Mouse (Mus musculus): ENCODE results near the gene Csrp3. TPM values are rescaled to one million over a fixed set of nuclear protein-coding genes. Genes with fewer than 3 reads are reported as not detected.

Gene Csrp3
- polyA plus RNA-seq, 1 experiment from 2014 or later: 83.7 TPM

DNA sequence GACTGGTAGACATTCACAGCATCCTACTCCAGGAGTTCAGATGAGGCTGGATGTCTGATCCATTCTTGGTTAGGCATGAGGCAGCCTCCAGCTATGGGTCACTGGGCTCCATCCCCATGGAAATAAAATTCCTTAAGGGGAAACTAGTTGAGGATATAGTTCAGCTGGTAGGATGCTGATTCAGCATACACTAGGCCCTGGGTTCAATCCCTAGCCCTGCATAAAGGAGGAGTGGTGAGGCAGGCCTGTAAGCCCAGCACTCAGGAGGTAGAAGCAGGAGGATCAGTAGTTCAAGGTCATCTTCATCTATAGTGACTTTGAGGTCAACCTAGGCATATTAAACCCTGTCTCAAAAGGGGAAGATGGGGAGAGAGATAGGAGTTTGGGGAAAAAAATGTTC lies 16.4 kb upstream of the Csrp3 start:
- H3K36me3 ChIP-seq: peaks cover 31% of the 10 kb centered on the region
- H3K4me2 ChIP-seq: no peak overlapping the region
- no peak for ATAC-seq (ENCODE audit: borderline replicate concordance, extremely low read depth, low FRiP score, low TSS enrichment)
- no peak overlapping the region for H3K4me3 ChIP-seq
- no peak overlapping the region for H3K9ac ChIP-seq
- H3K9me3 ChIP-seq: no peaks in the 10 kb centered on the region
- H3K27me3 ChIP-seq: no peaks in the 10 kb centered on the region
- no peak overlapping the region for H3K27ac ChIP-seq
- H3K4me1 ChIP-seq: no peaks in the 10 kb centered on the region

DNA sequence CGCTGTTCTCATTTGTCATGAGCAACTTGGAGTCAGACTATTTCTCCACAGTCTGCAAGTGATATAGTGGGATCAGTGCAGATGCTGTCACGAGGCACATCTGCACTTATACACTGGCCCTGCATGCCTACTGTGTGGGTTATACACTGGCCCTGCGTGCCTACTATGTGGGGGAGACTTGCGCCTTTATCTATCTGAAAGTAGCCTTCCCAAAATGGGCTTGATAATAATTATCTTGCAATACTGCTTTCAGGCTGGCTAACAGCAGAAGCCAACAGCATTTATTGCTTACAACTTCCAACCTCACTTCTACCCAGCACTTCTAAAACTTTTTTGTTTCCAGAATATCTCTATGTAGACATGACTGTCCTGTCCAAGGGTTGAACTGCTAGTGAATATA lies 14.0 kb upstream of the Csrp3 start:
- no peak for ATAC-seq (ENCODE audit: borderline replicate concordance, extremely low read depth, low FRiP score, low TSS enrichment)
- H3K4me3 ChIP-seq: no peak overlapping the region
- H3K4me2 ChIP-seq: no peak overlapping the region
- H3K9me3 ChIP-seq: no peaks in the 10 kb centered on the region
- no peaks in the 10 kb centered on the region for H3K27me3 ChIP-seq
- no peak overlapping the region for H3K27ac ChIP-seq
- no peak overlapping the region for H3K9ac ChIP-seq
- 77% methylated on average over 4 of the region's 4 CpGs for WGBS
- peaks cover 8% of the 10 kb centered on the region for H3K36me3 ChIP-seq
- H3K4me1 ChIP-seq: 0 out of 2 replicates have a peak, but pooled peaks cover 6% of the 10 kb centered on the region

DNA sequence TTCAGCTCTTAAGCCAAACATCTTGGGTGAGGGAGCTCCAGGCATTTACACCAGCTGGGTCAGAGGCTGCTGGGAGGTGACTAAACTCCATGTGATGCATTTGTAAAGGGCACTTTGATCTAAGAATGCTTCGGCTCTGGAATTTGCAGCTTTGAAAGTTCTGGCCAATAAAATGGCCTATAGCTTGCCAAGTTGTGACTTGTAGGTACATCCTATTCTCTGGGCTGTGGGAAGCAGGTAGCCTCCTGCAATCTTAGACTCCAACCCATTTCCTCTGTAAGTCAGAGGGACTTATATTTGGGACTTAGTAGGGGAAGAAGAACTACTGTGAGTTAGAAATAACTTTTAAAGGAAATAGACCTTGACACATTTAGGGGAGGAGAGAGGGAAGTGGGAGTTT lies 13.1 kb upstream of the Csrp3 start:
- Histone ChIP-seq H3K9me3 (no peaks in the 10 kb centered on the region), H3K4me3 (no peak overlapping the region), H3K4me2 (no peak overlapping the region), H3K9ac (no peak overlapping the region), H3K4me1 (0 out of 2 replicates have a peak, but pooled peaks cover 6% of the 10 kb centered on the region), H3K27ac (no peak overlapping the region), H3K27me3 (no peaks in the 10 kb centered on the region), H3K36me3 (peaks cover 5% of the 10 kb centered on the region)
- no peak for ATAC-seq (ENCODE audit: borderline replicate concordance, extremely low read depth, low FRiP score, low TSS enrichment)
- 38% methylated on average over 1 of the region's 1 CpGs for WGBS

DNA sequence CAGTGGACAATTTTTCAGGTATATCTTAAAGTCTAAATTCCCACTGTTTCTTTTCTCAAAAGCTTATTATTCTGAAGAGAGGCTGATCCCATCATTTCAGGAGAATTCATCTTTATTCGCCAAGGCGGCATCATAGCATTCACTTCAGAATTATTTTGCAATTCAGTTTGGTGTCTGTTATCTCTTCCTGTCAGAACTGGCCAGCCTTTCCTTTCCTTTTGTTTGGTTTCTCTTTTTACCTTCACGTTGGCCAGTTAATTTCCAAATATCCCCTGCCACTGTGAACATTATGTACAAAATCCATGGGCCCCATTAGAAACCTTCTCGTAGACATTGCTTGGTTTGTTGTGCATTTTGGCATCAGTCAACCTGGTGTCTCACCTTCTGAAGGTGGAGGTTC lies 11.5 kb upstream of the Csrp3 start:
- Histone ChIP-seq H3K4me2 (no peak overlapping the region), H3K4me3 (no peak overlapping the region), H3K9ac (no peak overlapping the region), H3K9me3 (no peaks in the 10 kb centered on the region), H3K36me3 (no peaks in the 10 kb centered on the region), H3K27ac (no peak overlapping the region), H3K4me1 (0 out of 2 replicates have a peak, but pooled peaks cover 6% of the 10 kb centered on the region), H3K27me3 (no peaks in the 10 kb centered on the region)
- 65% methylated on average over 4 of the region's 4 CpGs for WGBS
- ATAC-seq (ENCODE audit: borderline replicate concordance, extremely low read depth, low FRiP score, low TSS enrichment): no peak

DNA sequence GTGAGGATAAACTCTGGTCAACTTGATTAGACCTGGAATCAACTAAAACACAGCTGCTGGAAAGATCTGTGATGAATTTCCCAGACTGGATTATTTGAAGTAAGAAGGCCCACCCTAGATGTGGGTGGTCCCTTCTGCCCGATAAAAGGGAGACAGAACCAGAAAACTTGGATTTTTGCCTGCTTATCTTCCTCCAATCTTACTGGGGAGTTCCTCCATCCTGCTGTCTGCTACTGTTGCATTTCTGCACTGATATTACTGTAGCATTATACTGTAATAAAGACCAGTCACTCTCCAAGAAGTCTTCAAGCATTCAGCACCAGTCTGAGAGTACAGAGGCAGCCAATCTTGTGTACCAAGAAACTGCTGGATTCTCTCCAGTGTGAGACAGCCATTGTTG lies 10.4 kb upstream of the Csrp3 start:
- H3K4me2 ChIP-seq: no peak overlapping the region
- H3K9me3 ChIP-seq: no peaks in the 10 kb centered on the region
- ATAC-seq (ENCODE audit: borderline replicate concordance, extremely low read depth, low FRiP score, low TSS enrichment): no peak
- H3K27me3 ChIP-seq: no peaks in the 10 kb centered on the region
- 0 out of 2 replicates have a peak, but pooled peaks cover 6% of the 10 kb centered on the region for H3K4me1 ChIP-seq
- H3K36me3 ChIP-seq: no peaks in the 10 kb centered on the region
- no peak overlapping the region for H3K27ac ChIP-seq
- WGBS: 29% methylated on average over 1 of the region's 1 CpGs
- H3K9ac ChIP-seq: no peak overlapping the region
- no peak overlapping the region for H3K4me3 ChIP-seq

DNA sequence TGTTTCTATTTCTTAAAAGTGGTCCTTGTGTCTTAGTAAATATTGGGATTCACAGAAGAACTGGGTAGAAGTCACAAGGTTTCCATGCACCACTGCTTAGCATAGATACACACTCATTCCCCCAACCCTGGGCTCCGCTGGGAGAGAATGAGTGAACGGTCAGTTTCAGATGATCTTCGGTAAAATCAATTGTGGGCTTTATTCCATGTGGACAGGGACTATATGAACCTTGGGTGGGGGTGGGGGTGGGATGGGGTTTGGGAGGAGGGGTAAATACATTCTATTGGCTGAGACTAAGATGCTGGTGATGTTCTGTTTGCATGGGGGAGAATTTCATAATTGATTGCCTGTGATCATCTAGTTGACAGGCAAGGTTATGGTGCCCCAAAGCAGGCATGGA lies 7.6 kb upstream of the Csrp3 start:
- Histone ChIP-seq H3K4me1 (0 out of 2 replicates have a peak, but pooled peaks cover 6% of the 10 kb centered on the region), H3K4me2 (no peak overlapping the region), H3K9me3 (no peaks in the 10 kb centered on the region), H3K27me3 (no peaks in the 10 kb centered on the region), H3K27ac (no peak overlapping the region), H3K36me3 (no peaks in the 10 kb centered on the region), H3K9ac (no peak overlapping the region), H3K4me3 (no peak overlapping the region)
- 91% methylated on average over 3 of the region's 3 CpGs for WGBS
- ATAC-seq (ENCODE audit: borderline replicate concordance, extremely low read depth, low FRiP score, low TSS enrichment): no peak

DNA sequence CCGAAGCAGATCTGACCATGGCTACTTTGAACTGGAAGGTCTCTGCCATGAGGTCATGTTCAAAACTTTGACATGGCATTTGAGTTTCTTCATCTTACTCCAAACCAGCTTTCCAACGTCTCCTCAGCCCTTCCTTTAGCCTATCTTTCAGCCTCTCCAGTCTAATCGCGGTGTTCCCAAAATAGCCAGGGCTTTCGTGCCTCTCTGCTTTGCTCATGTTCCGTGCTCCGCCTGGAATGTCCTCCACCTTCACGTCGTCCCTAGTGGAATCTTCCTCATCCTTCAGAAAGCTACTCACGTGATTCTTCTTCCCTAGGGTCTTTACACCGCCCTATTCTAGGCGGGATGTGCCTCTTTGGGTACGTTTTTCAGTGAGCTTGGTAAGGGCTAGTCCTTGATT lies 5.7 kb upstream of the Csrp3 start:
- Histone ChIP-seq H3K4me3 (no peak overlapping the region), H3K9ac (no peak overlapping the region), H3K9me3 (no peaks in the 10 kb centered on the region), H3K4me1 (0 out of 2 replicates have a peak, but pooled peaks cover 4% of the 10 kb centered on the region), H3K4me2 (no peak overlapping the region), H3K36me3 (no peaks in the 10 kb centered on the region), H3K27ac (no peak overlapping the region), H3K27me3 (no peaks in the 10 kb centered on the region)
- no peak for ATAC-seq (ENCODE audit: borderline replicate concordance, extremely low read depth, low FRiP score, low TSS enrichment)
- WGBS: 77% methylated on average over 13 of the region's 13 CpGs

DNA sequence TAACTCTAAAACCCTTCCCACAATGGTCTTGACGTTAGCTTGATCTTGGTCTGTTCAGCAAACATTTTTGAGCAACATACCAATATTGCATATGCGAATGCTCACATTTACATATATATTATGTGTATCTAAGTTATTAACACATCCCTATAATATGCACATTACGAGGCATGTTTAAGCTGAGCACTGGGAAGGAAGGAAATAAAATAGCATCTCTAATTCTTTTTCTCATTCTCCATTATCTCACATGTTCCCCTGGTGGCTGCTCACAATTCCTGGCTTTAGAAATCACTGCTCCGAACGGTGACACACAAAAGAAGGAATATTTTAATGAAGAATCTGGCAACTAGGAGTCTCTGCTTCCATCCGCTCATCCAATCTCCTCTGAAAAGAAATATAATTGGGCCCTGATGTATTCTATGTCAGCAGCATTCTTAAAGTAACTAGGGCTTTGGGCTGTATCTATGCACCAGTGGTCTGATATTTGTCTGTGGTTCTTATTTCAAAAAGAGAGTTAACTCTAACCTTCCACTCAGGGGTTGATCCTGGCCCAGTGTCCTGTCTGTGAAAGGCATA lies 3.8 kb upstream of the Csrp3 start:
- Histone ChIP-seq H3K9me3 (no peaks in the 10 kb centered on the region), H3K4me3 (no peak overlapping the region), H3K36me3 (no peaks in the 10 kb centered on the region), H3K4me1 (no peaks in the 10 kb centered on the region), H3K27ac (no peak overlapping the region), H3K27me3 (no peaks in the 10 kb centered on the region), H3K4me2 (no peak overlapping the region), H3K9ac (no peak overlapping the region)
- 90% methylated on average over 6 of the region's 6 CpGs for WGBS
- no peak for ATAC-seq (ENCODE audit: borderline replicate concordance, extremely low read depth, low FRiP score, low TSS enrichment)

DNA sequence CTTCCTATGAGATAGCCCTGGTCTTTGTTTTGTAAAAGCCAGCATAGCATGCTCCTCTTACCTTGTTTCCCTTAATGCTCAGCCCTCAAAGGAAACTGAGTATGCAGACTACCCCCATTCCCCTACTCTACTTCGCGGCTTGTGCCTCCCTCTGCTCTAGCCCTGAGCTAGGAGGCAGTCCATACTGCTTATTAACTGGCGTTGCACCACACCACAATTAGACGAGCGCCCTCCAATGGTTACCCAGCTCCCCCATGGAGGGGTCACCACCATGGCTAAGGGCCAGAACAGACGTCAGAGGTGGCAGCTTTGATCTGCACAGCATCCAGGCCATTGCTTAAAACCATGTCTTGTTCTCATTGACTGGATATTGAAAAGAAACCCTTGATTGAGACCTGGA lies 1.1 kb downstream of the Csrp3 start:
- no peak overlapping the region for H3K27ac ChIP-seq
- no peaks in the 10 kb centered on the region for H3K36me3 ChIP-seq
- no peak overlapping the region for H3K4me3 ChIP-seq
- H3K4me1 ChIP-seq: peaks cover 7% of the 10 kb centered on the region
- H3K9me3 ChIP-seq: no peaks in the 10 kb centered on the region
- 67% methylated on average over 6 of the region's 6 CpGs for WGBS
- no peak for ATAC-seq (ENCODE audit: borderline replicate concordance, extremely low read depth, low FRiP score, low TSS enrichment)
- no peak overlapping the region for H3K9ac ChIP-seq
- H3K4me2 ChIP-seq: no peak overlapping the region
- H3K27me3 ChIP-seq: no peaks in the 10 kb centered on the region

DNA sequence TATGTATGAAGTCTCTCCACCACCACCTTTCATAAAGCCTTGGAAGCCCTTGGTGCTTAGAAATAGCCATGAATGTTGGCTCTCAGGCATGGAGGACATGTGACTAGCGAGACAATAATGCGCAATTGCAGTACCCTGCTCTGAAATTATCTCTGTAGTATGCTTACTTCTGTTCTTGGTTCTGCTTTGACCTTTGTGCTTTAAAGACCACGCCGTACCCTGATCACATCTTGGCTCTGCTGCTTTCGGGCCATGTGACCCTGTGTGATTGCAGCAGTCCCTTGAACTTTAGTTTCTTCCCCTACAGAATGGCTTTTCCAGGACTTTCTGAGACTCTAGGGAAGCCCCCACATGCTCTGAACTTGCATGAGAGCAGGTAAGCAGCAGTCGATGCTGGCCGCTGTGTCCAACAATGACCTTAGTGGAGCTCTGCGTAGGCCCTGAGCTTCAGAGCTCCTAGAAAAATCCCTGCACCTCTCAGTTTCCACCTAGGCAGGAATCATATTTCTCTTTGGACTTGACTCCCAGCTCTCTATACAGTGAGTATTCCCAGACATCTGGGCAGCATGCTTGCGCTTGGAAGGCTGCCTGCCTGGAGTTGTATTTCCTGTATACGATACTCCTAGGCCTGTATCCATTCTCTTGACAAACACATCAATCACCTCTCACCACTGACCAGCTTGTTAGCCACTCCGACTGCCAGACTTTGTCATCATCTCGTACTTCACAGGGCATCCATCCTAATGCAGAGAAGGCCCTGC lies 2.4 kb downstream of the Csrp3 start:
- no peak overlapping the region for H3K9ac ChIP-seq
- H3K4me3 ChIP-seq: no peak overlapping the region
- no peak overlapping the region for H3K4me2 ChIP-seq
- H3K27me3 ChIP-seq: no peaks in the 10 kb centered on the region
- peak overlapping the region; percentile 46; the same call in 1 of the 2 replicates for H3K27ac ChIP-seq
- no peaks in the 10 kb centered on the region for H3K9me3 ChIP-seq
- H3K36me3 ChIP-seq: no peaks in the 10 kb centered on the region
- H3K4me1 ChIP-seq: peaks cover 7% of the 10 kb centered on the region
- ATAC-seq (ENCODE audit: borderline replicate concordance, extremely low read depth, low FRiP score, low TSS enrichment): peak; percentile 91
- WGBS: 56% methylated on average over 12 of the region's 12 CpGs

DNA sequence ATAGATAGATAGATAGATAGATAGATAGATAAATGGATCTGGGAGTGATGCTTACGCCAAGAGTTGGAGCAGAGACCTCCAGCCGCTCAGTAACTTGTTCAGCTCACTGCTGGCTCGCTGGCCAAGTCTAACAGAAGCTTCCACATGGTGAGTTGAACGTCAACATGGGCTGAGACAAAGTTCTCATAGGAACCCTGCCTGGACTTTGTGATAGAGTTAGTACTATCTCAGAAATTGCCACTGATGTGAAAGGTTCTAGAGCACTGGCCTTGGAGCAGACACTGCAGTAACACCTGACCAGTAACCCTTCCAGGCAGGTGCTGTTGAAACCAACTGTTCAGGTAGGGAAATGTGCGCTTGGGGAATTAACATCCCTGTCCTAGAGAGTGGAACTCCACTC lies 4.3 kb downstream of the Csrp3 start:
- Histone ChIP-seq H3K4me1 (peaks cover 7% of the 10 kb centered on the region), H3K27me3 (no peaks in the 10 kb centered on the region), H3K27ac (no peak overlapping the region), H3K9me3 (no peaks in the 10 kb centered on the region), H3K9ac (no peak overlapping the region), H3K4me3 (no peak overlapping the region), H3K4me2 (no peak overlapping the region), H3K36me3 (no peaks in the 10 kb centered on the region)
- no peak for ATAC-seq (ENCODE audit: borderline replicate concordance, extremely low read depth, low FRiP score, low TSS enrichment)
- 88% methylated on average over 5 of the region's 5 CpGs for WGBS

DNA sequence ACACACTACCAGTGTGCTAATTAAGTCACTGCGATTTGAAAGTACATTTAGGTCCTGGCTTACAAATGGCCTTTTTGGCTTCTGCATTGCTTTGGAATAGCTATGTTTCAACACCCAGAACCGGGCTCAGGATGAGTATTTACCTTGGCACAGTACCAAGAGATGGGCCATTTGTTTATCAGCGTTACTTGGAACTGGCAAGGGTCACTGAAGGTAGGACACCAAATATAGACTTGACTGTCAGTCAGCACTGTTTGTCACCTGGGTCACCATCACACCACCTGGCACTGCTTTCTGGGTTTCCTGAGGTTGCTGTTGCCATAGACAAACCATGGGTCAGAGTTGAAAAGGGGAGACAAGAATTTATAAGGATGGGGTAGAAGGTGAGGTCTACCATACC lies 5.5 kb downstream of the Csrp3 start:
- Histone ChIP-seq H3K4me1 (peaks cover 7% of the 10 kb centered on the region), H3K27me3 (no peaks in the 10 kb centered on the region), H3K9ac (no peak overlapping the region), H3K4me3 (no peak overlapping the region), H3K9me3 (no peaks in the 10 kb centered on the region), H3K4me2 (no peak overlapping the region), H3K36me3 (no peaks in the 10 kb centered on the region), H3K27ac (no peak overlapping the region)
- no peak for ATAC-seq (ENCODE audit: borderline replicate concordance, extremely low read depth, low FRiP score, low TSS enrichment)
- WGBS: 53% methylated on average over 3 of the region's 3 CpGs

Data from lung, embryonic 15.5 days (tissue).